ENCODE assay signal across 15 mouse cellular contexts in the genomic region with DNA sequence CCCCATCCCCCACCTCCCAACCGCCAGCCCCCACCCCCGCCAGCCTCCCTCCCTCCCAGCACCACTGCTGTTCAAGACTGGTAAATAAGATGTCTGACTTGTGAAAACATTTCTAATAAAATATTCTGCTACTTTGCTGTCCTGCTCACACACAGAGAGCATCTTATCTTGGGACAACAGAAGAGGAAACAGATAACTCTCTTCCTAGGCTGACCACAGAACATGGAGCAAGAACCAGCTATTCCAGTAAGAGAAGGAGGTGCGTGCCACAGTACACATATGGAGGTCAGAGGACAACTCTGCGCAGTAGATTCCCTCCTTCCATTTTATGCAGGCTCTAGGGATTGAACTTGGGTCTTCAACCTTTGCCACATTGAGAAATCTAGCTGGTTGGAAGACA. TPM values are rescaled to one million over a fixed set of nuclear protein-coding genes. Genes with fewer than 3 reads are reported as not detected.
DNase-seq lines count a peak whose midpoint lies in the region; ATAC-seq lines count a peak whose summit lies in the region.
"Had no signal": no experiment of that assay in that cellular context is flagged by ENCODE, and none has a peak within 500 bp of the region (broad histone marks: within the 10 kb centered on the region; RNA-seq: fewer than 3 reads in every experiment).

No protein-coding gene starts in this region.

- WGBS in heart, embryonic 13.5 days, result 57% methylated on average over 4 of the region's 4 CpGs
- WGBS in liver, embryonic 15.5 days (ENCODE audit: insufficient replicate concordance), result 23% methylated on average over 4 of the region's 4 CpGs

- intact Hi-C loops in heart, postnatal 14 days (cut with DNase I), result no loop called here
- intact Hi-C loops in left cerebral cortex, postnatal 10 days (cut with DNase I), result no loop called here

- no peak overlapping the region for H3K4me2 ChIP-seq in heart, embryonic 13.5 days
- H3K4me2 ChIP-seq in liver, embryonic 15.5 days, result peak overlapping the region; percentile 5; the same call in 1 of the 2 replicates

- peaks cover 42% of the 10 kb centered on the region for H3K4me1 ChIP-seq in heart, embryonic 13.5 days
- peaks cover 31% of the 10 kb centered on the region for H3K4me1 ChIP-seq in liver, embryonic 15.5 days (replicated peaks)

- no peaks in the 10 kb centered on the region for H3K27me3 ChIP-seq in heart, embryonic 13.5 days (replicated peaks)
- H3K27me3 ChIP-seq in liver, embryonic 15.5 days, result no peaks in the 10 kb centered on the region

- peak overlapping the region; percentile 58 for H3K27ac ChIP-seq in heart, embryonic 13.5 days (replicated peaks)
- 0 out of 2 replicates have a peak overlapping the region, but pooled peaks have one; percentile 9 for H3K27ac ChIP-seq in liver, embryonic 15.5 days (replicated peaks)
- H3K27ac ChIP-seq: embryonic facial prominence, embryonic 10.5 days had no signal

- H3K9ac ChIP-seq in heart, embryonic 13.5 days, result no peak overlapping the region
- no peak overlapping the region for H3K9ac ChIP-seq in liver, embryonic 15.5 days

- no peak for DNase-seq in heart, postnatal 14 days
- peak; percentile 95 for DNase-seq in 416B (ENCODE audit: low read depth)
- no peak for DNase-seq in layer of hippocampus, adult 11-12 months (ENCODE audit: low spot score)
- DNase-seq in left cerebral cortex, postnatal 10 days (ENCODE audit: extremely low spot score in 1 of 2, low spot score in 2 of 2), result no peak
- no peak for DNase-seq in cerebellum, postnatal 10 days
- DNase-seq: cerebellum, adult 2 months had no signal

- ATAC-seq in heart, embryonic 13.5 days (ENCODE audit: extremely low read depth, insufficient number of reproducible peaks, low FRiP score, low TSS enrichment), result peak; percentile 37; the same call in 1 of the 2 replicates
- peak; percentile 93 for ATAC-seq in granulocyte monocyte progenitor cell, adult 5-6 weeks (replicated peaks; ENCODE audit: poor library complexity, severe bottlenecking)
- peak; percentile 75 for ATAC-seq in liver, embryonic 15.5 days (ENCODE audit: insufficient read depth)
- ATAC-seq: activated CD4-positive, CD25-positive, alpha-beta regulatory T cell, adult 4 months had no signal

- no peak overlapping the region for H3K4me3 ChIP-seq in heart, embryonic 13.5 days
- H3K4me3 ChIP-seq in liver, embryonic 15.5 days (replicated peaks), result no peak overlapping the region
- H3K4me3 ChIP-seq: embryonic facial prominence, embryonic 10.5 days had no signal

- peaks cover 15% of the 10 kb centered on the region for H3K9me3 ChIP-seq in heart, embryonic 13.5 days
- no peaks in the 10 kb centered on the region for H3K9me3 ChIP-seq in liver, embryonic 15.5 days (replicated peaks)

- peaks cover 9% of the 10 kb centered on the region for H3K36me3 ChIP-seq in heart, embryonic 13.5 days
- H3K36me3 ChIP-seq in liver, embryonic 15.5 days (replicated peaks), result no peaks in the 10 kb centered on the region
- H3K36me3 ChIP-seq: embryonic facial prominence, embryonic 10.5 days had no signal

RNA-seq across cellular contexts. Expression of a gene that starts 44.6 kb away (rescaled TPM):
- polyA plus RNA-seq in heart, embryonic 13.5 days (2015; fragmentation: Nextera tagmentation; extraction: Ambion mirVana), result not detected in 2 replicates
- not detected for total RNA-seq in heart, postnatal 14 days (2021)
- total RNA-seq in granulocyte monocyte progenitor cell, adult 5-6 weeks (2014; fragmentation: Nextera tagmentation), result not detected in 2 replicates
- not detected in 2 replicates for total RNA-seq in granulocyte monocyte progenitor cell, adult 5-6 weeks (2017)
- not detected in 2 replicates for polyA plus RNA-seq in liver, embryonic 15.5 days (2015; fragmentation: Nextera tagmentation; extraction: Ambion mirVana)
- not detected for total RNA-seq in left cerebral cortex, postnatal 10 days (2021)
- total RNA-seq: hematopoietic stem cell, adult 5-6 weeks; left cerebral cortex, postnatal 36 days had no signal
- polyA plus RNA-seq: activated CD4-positive, CD25-positive, alpha-beta regulatory T cell, adult 4 months; cerebellum, adult 2 months; embryonic facial prominence, embryonic 10.5 days; inflammation-experienced regulatory T-cells, adult 6 months; large intestine, adult 2 months had no signal

RNA-seq across cellular contexts. Expression of a gene that starts 45.2 kb away (rescaled TPM):
- 24.9 and 25.6 TPM in 2 replicates for polyA plus RNA-seq in heart, embryonic 13.5 days (2015; fragmentation: Nextera tagmentation; extraction: Ambion mirVana)
- 10 to 100 TPM; 22.0 to 22.8 TPM for total RNA-seq in heart, postnatal 14 days (2021)
- 29.6 and 40.0 TPM in 2 replicates for total RNA-seq in granulocyte monocyte progenitor cell, adult 5-6 weeks (2014; fragmentation: Nextera tagmentation)
- total RNA-seq in granulocyte monocyte progenitor cell, adult 5-6 weeks (2017), result 43.1 and 46.4 TPM in 2 replicates
- 9.7 and 10.2 TPM in 2 replicates for polyA plus RNA-seq in liver, embryonic 15.5 days (2015; fragmentation: Nextera tagmentation; extraction: Ambion mirVana)
- total RNA-seq in left cerebral cortex, postnatal 10 days (2021), result 10 to 100 TPM; 65.9 to 67.9 TPM

Comparison
In these comparisons a context has a peak if more than half of its experiments do, and no peak if none do; other contexts are left out.
1. ATAC-seq: peak in every context shown above with its lines; median percentile 93 in granulocyte monocyte progenitor cell, adult 5-6 weeks; 75 in liver, embryonic 15.5 days; 37 in heart, embryonic 13.5 days.